Mouse (Mus musculus): Measurements from ENCODE around the gene Ormdl3. TPM values are rescaled to one million over a fixed set of nuclear protein-coding genes. Genes with fewer than 3 reads are reported as not detected.

Gene Ormdl3
- polyA plus RNA-seq, 1 experiment from 2014 or later: 62.8 TPM

- no peak overlapping the region for H3K27ac ChIP-seq
- no peaks in the 10 kb centered on the region for H3K9me3 ChIP-seq
- no peak overlapping the region for H3K4me2 ChIP-seq (replicated peaks)
- H3K4me1 ChIP-seq: peaks cover 8% of the 10 kb centered on the region; the same call in 1 of the 2 replicates
- H3K36me3 ChIP-seq: no peaks in the 10 kb centered on the region
- H3K9ac ChIP-seq: no peak overlapping the region
- peaks cover 65% of the 10 kb centered on the region for H3K27me3 ChIP-seq
- 65% methylated on average over 3 of the region's 3 CpGs for WGBS
- H3K4me3 ChIP-seq: no peak overlapping the region
- ATAC-seq (ENCODE audit: insufficient number of reproducible peaks, insufficient read depth, low FRiP score, low TSS enrichment): no peak
These were observed 39.9 kb downstream of the Ormdl3 start for GRCm38 (mm10) chr11:98547308-98547693.

- Histone ChIP-seq H3K9ac (no peak overlapping the region), H3K36me3 (no peaks in the 10 kb centered on the region), H3K4me3 (no peak overlapping the region), H3K27me3 (peaks cover 70% of the 10 kb centered on the region), H3K4me1 (peaks cover 8% of the 10 kb centered on the region; the same call in 1 of the 2 replicates), H3K9me3 (no peaks in the 10 kb centered on the region), H3K27ac (no peak overlapping the region), H3K4me2 (replicated peaks) (no peak overlapping the region)
- WGBS: 45% methylated on average over 12 of the region's 12 CpGs
- no peak for ATAC-seq (ENCODE audit: insufficient number of reproducible peaks, insufficient read depth, low FRiP score, low TSS enrichment)
These were observed 40.5 kb downstream of the Ormdl3 start for GRCm38 (mm10) chr11:98546529-98547307.

GRCm38 (mm10) chr11:98545711-98546231 is 41.4 kb downstream of the Ormdl3 start, which contains the start of gene Ikzf3:
Ikzf3 (minus strand) TSS chr11:98546031.
- peaks cover 75% of the 10 kb centered on the region for H3K27me3 ChIP-seq
- no peak for ATAC-seq (ENCODE audit: insufficient number of reproducible peaks, insufficient read depth, low FRiP score, low TSS enrichment)
- under 1% methylated on average over 58 of the region's 58 CpGs for WGBS

DNA sequence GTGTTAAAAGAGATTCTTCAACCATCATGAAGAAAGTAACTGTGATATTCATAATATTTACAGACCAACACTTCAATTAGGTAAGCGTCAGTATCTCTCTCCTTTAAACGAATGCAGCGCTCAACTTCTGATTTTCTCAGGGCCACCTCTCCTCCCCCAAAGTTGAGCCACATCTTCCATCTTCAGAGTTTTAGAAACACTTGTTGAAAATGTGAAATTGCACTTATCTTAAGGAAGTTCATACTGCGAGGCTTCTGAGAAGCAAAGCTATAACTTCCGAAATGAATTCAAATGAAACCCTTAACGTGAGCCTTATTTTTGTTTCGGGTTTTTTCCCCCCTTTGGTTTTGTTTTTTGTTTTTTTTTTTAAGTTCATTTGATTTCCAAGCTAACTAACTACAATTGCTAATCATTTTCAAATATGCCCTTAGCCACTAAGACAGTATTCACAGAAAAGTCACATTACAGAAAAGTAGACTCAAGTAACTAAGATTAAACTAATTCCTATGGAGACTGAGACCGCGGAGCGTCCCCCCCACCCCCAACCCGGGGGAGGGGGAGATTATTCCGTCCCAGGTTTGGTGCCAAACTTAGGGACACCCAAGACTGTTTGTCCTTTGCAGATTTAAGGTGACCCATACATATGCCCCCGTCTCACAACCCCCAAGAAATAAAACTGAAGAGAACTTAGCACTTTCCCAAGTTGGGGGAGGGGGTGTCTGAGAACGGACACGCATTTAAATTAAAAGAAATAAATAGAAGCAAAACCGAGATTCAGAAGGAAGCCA is 42.1 kb downstream of the Ormdl3 start:
- H3K27me3 ChIP-seq: peaks cover 70% of the 10 kb centered on the region
- H3K36me3 ChIP-seq: no peaks in the 10 kb centered on the region
- peak overlapping the region; percentile 85 for H3K4me2 ChIP-seq (replicated peaks)
- peak overlapping the region; percentile 39 for H3K4me3 ChIP-seq
- H3K27ac ChIP-seq: no peak overlapping the region
- WGBS: 2% methylated on average over 16 of the region's 16 CpGs
- H3K9me3 ChIP-seq: no peaks in the 10 kb centered on the region
- H3K9ac ChIP-seq: peak overlapping the region; percentile 49
- H3K4me1 ChIP-seq: peaks cover 8% of the 10 kb centered on the region; the same call in 1 of the 2 replicates
- ATAC-seq (ENCODE audit: insufficient number of reproducible peaks, insufficient read depth, low FRiP score, low TSS enrichment): no peak

More at GRCm38 (mm10) chr11:98545711-98546231, 41.4 kb downstream of the Ormdl3 start, which contains the start of gene Ikzf3:
- Histone ChIP-seq H3K9ac (peak within 1 kb of the TSS; percentile 49), H3K4me2 (replicated peaks) (peak within 1 kb of the TSS; percentile 85), H3K36me3 (no peaks in the 10 kb centered on the region), H3K9me3 (no peaks in the 10 kb centered on the region), H3K4me3 (peak within 1 kb of the TSS; percentile 39), H3K27ac (no peak within 1 kb of the TSS), H3K4me1 (peaks cover 8% of the 10 kb centered on the region; the same call in 1 of the 2 replicates)

- Histone ChIP-seq H3K9ac (no peak overlapping the region), H3K4me2 (replicated peaks) (no peak overlapping the region), H3K4me3 (no peak overlapping the region), H3K9me3 (no peaks in the 10 kb centered on the region), H3K27me3 (peaks cover 55% of the 10 kb centered on the region), H3K27ac (no peak overlapping the region), H3K4me1 (peaks cover 8% of the 10 kb centered on the region; the same call in 1 of the 2 replicates), H3K36me3 (no peaks in the 10 kb centered on the region)
- 90% methylated on average over 1 of the region's 1 CpGs for WGBS
- no peak for ATAC-seq (ENCODE audit: insufficient number of reproducible peaks, insufficient read depth, low FRiP score, low TSS enrichment)
These were observed 43.8 kb downstream of the Ormdl3 start for GRCm38 (mm10) chr11:98543414-98543813.

GRCm38 (mm10) chr11:98542553-98542952 is 44.6 kb downstream of the Ormdl3 start:
- Histone ChIP-seq H3K27me3 (peaks cover 46% of the 10 kb centered on the region), H3K9ac (no peak overlapping the region), H3K4me1 (peaks cover 8% of the 10 kb centered on the region; the same call in 1 of the 2 replicates), H3K4me2 (replicated peaks) (no peak overlapping the region), H3K36me3 (no peaks in the 10 kb centered on the region), H3K9me3 (no peaks in the 10 kb centered on the region), H3K27ac (no peak overlapping the region), H3K4me3 (no peak overlapping the region)
- 73% methylated on average over 8 of the region's 8 CpGs for WGBS
- ATAC-seq (ENCODE audit: insufficient number of reproducible peaks, insufficient read depth, low FRiP score, low TSS enrichment): no peak

DNA sequence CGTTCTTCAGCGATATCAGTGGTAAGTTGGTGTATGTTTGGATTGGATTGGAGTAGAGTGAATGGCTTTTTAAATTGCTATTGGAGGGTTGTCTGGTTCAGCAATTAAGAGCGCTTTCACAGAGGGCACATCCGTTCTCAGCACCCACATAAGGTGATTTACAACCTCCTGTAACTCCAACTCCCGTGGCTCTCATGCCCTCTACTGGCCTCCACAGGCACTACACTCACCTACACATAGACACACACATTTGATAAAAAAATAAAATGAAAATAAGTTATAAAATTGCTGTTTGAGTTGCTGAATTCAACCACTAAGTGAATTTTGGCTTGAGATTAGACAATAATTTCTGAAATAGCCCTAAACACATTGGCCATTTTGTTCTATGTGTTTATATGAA is 46.8 kb downstream of the Ormdl3 start:
- WGBS: 80% methylated on average over 5 of the region's 5 CpGs
- peaks cover 1% of the 10 kb centered on the region; the same call in 1 of the 2 replicates for H3K4me1 ChIP-seq
- H3K36me3 ChIP-seq: no peaks in the 10 kb centered on the region
- H3K9ac ChIP-seq: no peak overlapping the region
- peaks cover 25% of the 10 kb centered on the region for H3K27me3 ChIP-seq
- ATAC-seq (ENCODE audit: insufficient number of reproducible peaks, insufficient read depth, low FRiP score, low TSS enrichment): no peak
- no peak overlapping the region for H3K4me2 ChIP-seq (replicated peaks)
- no peak overlapping the region for H3K4me3 ChIP-seq
- H3K27ac ChIP-seq: no peak overlapping the region
- no peaks in the 10 kb centered on the region for H3K9me3 ChIP-seq

GRCm38 (mm10) chr11:98537480-98538034 is 49.6 kb downstream of the Ormdl3 start:
- H3K27me3 ChIP-seq: peaks cover 16% of the 10 kb centered on the region
- no peak overlapping the region for H3K9ac ChIP-seq
- no peak overlapping the region for H3K4me2 ChIP-seq (replicated peaks)
- no peak overlapping the region for H3K4me3 ChIP-seq
- no peaks in the 10 kb centered on the region for H3K36me3 ChIP-seq
- no peak for ATAC-seq (ENCODE audit: insufficient number of reproducible peaks, insufficient read depth, low FRiP score, low TSS enrichment)
- no peaks in the 10 kb centered on the region for H3K9me3 ChIP-seq
- no peaks in the 10 kb centered on the region for H3K4me1 ChIP-seq
- no peak overlapping the region for H3K27ac ChIP-seq

Other genes with a start within 250 kb of the Ormdl3 start
- 0.39 and 1.0 TPM in 2 replicates for gene Ppp1r1b, start 239.0 kb downstream of the Ormdl3 start, polyA plus RNA-seq (2016; fragmentation: Nextera tagmentation; extraction: Ambion mirVana)
- 39.6 and 47.6 TPM in 2 replicates for gene Stard3, start 229.0 kb downstream of the Ormdl3 start, polyA plus RNA-seq (2016; fragmentation: Nextera tagmentation; extraction: Ambion mirVana)
- gene Tcap, start 203.6 kb downstream of the Ormdl3 start, polyA plus RNA-seq (2016; fragmentation: Nextera tagmentation; extraction: Ambion mirVana): 1.5 and 1.7 TPM in 2 replicates
- 0.33 TPM in 1 of 2 replicates, not detected in the other for gene Pnmt, start 200.9 kb downstream of the Ormdl3 start, polyA plus RNA-seq (2016; fragmentation: Nextera tagmentation; extraction: Ambion mirVana)
- gene Pgap3, start 186.9 kb downstream of the Ormdl3 start, polyA plus RNA-seq (2016; fragmentation: Nextera tagmentation; extraction: Ambion mirVana): 9.8 and 10.4 TPM in 2 replicates
- gene Erbb2, start 174.9 kb downstream of the Ormdl3 start, polyA plus RNA-seq (2016; fragmentation: Nextera tagmentation; extraction: Ambion mirVana): 47.4 and 49.4 TPM in 2 replicates
- gene Mien1, start 148.4 kb downstream of the Ormdl3 start, polyA plus RNA-seq (2016; fragmentation: Nextera tagmentation; extraction: Ambion mirVana): 78.4 and 85.6 TPM in 2 replicates
- gene Grb7, start 141.0 kb downstream of the Ormdl3 start, polyA plus RNA-seq (2016; fragmentation: Nextera tagmentation; extraction: Ambion mirVana): 7.3 and 7.7 TPM in 2 replicates
- 0.24 and 0.47 TPM in 2 replicates for gene Ikzf3, start 41.3 kb downstream of the Ormdl3 start, polyA plus RNA-seq (2016; fragmentation: Nextera tagmentation; extraction: Ambion mirVana)
- not detected in 2 replicates for gene Zpbp2, start 36.3 kb downstream of the Ormdl3 start, polyA plus RNA-seq (2016; fragmentation: Nextera tagmentation; extraction: Ambion mirVana)
- gene Lrrc3c, start 10.9 kb upstream of the Ormdl3 start, polyA plus RNA-seq (2016; fragmentation: Nextera tagmentation; extraction: Ambion mirVana): not detected in 2 replicates
- gene Gm12355, start 38.3 kb upstream of the Ormdl3 start, polyA plus RNA-seq (2016; fragmentation: Nextera tagmentation; extraction: Ambion mirVana): 1.1 TPM in 2 replicates
- gene Gsdma3, start 39.0 kb upstream of the Ormdl3 start, polyA plus RNA-seq (2016; fragmentation: Nextera tagmentation; extraction: Ambion mirVana): not detected in 2 replicates
- not detected in 2 replicates for gene Gsdma2, start 59.4 kb upstream of the Ormdl3 start, polyA plus RNA-seq (2016; fragmentation: Nextera tagmentation; extraction: Ambion mirVana)
- gene Gsdma, start 77.0 kb upstream of the Ormdl3 start, polyA plus RNA-seq (2016; fragmentation: Nextera tagmentation; extraction: Ambion mirVana): 0.05 TPM in 1 of 2 replicates, not detected in the other
- gene Psmd3, start 95.2 kb upstream of the Ormdl3 start, polyA plus RNA-seq (2016; fragmentation: Nextera tagmentation; extraction: Ambion mirVana): 246 and 248 TPM in 2 replicates
- not detected in 2 replicates for gene Csf3, start 113.9 kb upstream of the Ormdl3 start, polyA plus RNA-seq (2016; fragmentation: Nextera tagmentation; extraction: Ambion mirVana)
- gene Med24, start 142.1 kb upstream of the Ormdl3 start, polyA plus RNA-seq (2016; fragmentation: Nextera tagmentation; extraction: Ambion mirVana): 70.4 and 73.6 TPM in 2 replicates
- 29.1 and 34.3 TPM in 2 replicates for gene Thra, start 153.3 kb upstream of the Ormdl3 start, polyA plus RNA-seq (2016; fragmentation: Nextera tagmentation; extraction: Ambion mirVana)
- gene Nr1d1, start 188.0 kb upstream of the Ormdl3 start, polyA plus RNA-seq (2016; fragmentation: Nextera tagmentation; extraction: Ambion mirVana): 1.6 and 1.7 TPM in 2 replicates
- 35.2 and 35.6 TPM in 2 replicates for gene Msl1, start 208.1 kb upstream of the Ormdl3 start, polyA plus RNA-seq (2016; fragmentation: Nextera tagmentation; extraction: Ambion mirVana)
- 53.9 and 54.0 TPM in 2 replicates for gene Casc3, start 217.5 kb upstream of the Ormdl3 start, polyA plus RNA-seq (2016; fragmentation: Nextera tagmentation; extraction: Ambion mirVana)
- 2.6 and 3.1 TPM in 2 replicates for gene Rapgefl1, start 249.4 kb upstream of the Ormdl3 start, polyA plus RNA-seq (2016; fragmentation: Nextera tagmentation; extraction: Ambion mirVana)

All from embryonic facial prominence, embryonic 12.5 days (tissue).